Mouse (Mus musculus): ENCODE measurements around the gene Osbpl7. TPM values are rescaled to one million over a fixed set of nuclear protein-coding genes. Genes with fewer than 3 reads are reported as not detected.

Gene Osbpl7
- polyA plus RNA-seq, 1 experiment from 2014 or later = 6.6 TPM

- Histone ChIP-seq H3K27ac (no peak overlapping the region), H3K4me1 (replicated peaks; ENCODE audit: insufficient read depth, low read length) (0 out of 2 replicates have a peak, but pooled peaks cover 2% of the 10 kb centered on the region), H3K36me3 (ENCODE audit: insufficient read depth, low read length) (peaks cover 33% of the 10 kb centered on the region), H3K9ac (ENCODE audit: low read depth, low read length) (no peak overlapping the region), H3K9me3 (replicated peaks; ENCODE audit: low read length) (no peaks in the 10 kb centered on the region), H3K27me3 (ENCODE audit: insufficient read depth, low read length) (no peaks in the 10 kb centered on the region), H3K4me2 (ENCODE audit: low read length) (no peak overlapping the region), H3K4me3 (replicated peaks; ENCODE audit: low read depth, low read length) (no peak overlapping the region)
- ATAC-seq (replicated peaks; ENCODE audit: low FRiP score, low read depth) = no peak
- WGBS = 80% methylated on average over 3 of the region's 3 CpGs
- TF ChIP-seq CTCF (IDR thresholded peaks at IDR 0.05; ENCODE audit: low read depth) = peak; percentile 51
- no peak for DNase-seq (ENCODE audit: low spot score)
Measured at GRCm38 (mm10) chr11:97063921-97064295, 13.5 kb downstream of the Osbpl7 start.

GRCm38 (mm10) chr11:97065538-97066295 lies 15.3 kb downstream of the Osbpl7 start:
- Histone ChIP-seq H3K9ac (ENCODE audit: low read depth, low read length) (no peak overlapping the region), H3K4me3 (replicated peaks; ENCODE audit: low read depth, low read length) (no peak overlapping the region), H3K36me3 (ENCODE audit: insufficient read depth, low read length) (peaks cover 26% of the 10 kb centered on the region), H3K4me1 (replicated peaks; ENCODE audit: insufficient read depth, low read length) (0 out of 2 replicates have a peak, but pooled peaks cover 2% of the 10 kb centered on the region), H3K27me3 (ENCODE audit: insufficient read depth, low read length) (no peaks in the 10 kb centered on the region), H3K4me2 (ENCODE audit: low read length) (no peak overlapping the region), H3K9me3 (replicated peaks; ENCODE audit: low read length) (no peaks in the 10 kb centered on the region), H3K27ac (no peak overlapping the region)
- no peak for ATAC-seq (replicated peaks; ENCODE audit: low FRiP score, low read depth)
- WGBS = 86% methylated on average over 12 of the region's 12 CpGs
- TF ChIP-seq CTCF (IDR thresholded peaks at IDR 0.05; ENCODE audit: low read depth) = no peak
- DNase-seq (ENCODE audit: low spot score) = no peak

GRCm38 (mm10) chr11:97066656-97067360 lies 16.4 kb downstream of the Osbpl7 start:
- DNase-seq (ENCODE audit: low spot score) (no peak), ATAC-seq (replicated peaks; ENCODE audit: low FRiP score, low read depth) (no peak)
- H3K36me3 ChIP-seq (ENCODE audit: insufficient read depth, low read length) = peaks cover 17% of the 10 kb centered on the region; the same call in 1 of the 2 replicates
- H3K27ac ChIP-seq = no peak overlapping the region
- no peaks in the 10 kb centered on the region for H3K27me3 ChIP-seq (ENCODE audit: insufficient read depth, low read length)
- H3K9me3 ChIP-seq (replicated peaks; ENCODE audit: low read length) = no peaks in the 10 kb centered on the region
- 56% methylated on average over 22 of the region's 22 CpGs for whole genome bisulfite sequencing
- H3K9ac ChIP-seq (ENCODE audit: low read depth, low read length) = no peak overlapping the region
- no peak overlapping the region for H3K4me3 ChIP-seq (replicated peaks; ENCODE audit: low read depth, low read length)
- H3K4me2 ChIP-seq (ENCODE audit: low read length) = no peak overlapping the region
- 0 out of 2 replicates have a peak, but pooled peaks cover 2% of the 10 kb centered on the region for H3K4me1 ChIP-seq (replicated peaks; ENCODE audit: insufficient read depth, low read length)
- no peak for TF ChIP-seq CTCF (IDR thresholded peaks at IDR 0.05; ENCODE audit: low read depth)

GRCm38 (mm10) chr11:97069333-97069732 lies 18.9 kb downstream of the Osbpl7 start:
- ATAC-seq (replicated peaks; ENCODE audit: low FRiP score, low read depth) (no peak), DNase-seq (ENCODE audit: low spot score) (no peak)
- Histone ChIP-seq H3K4me2 (ENCODE audit: low read length) (no peak overlapping the region), H3K4me1 (replicated peaks; ENCODE audit: insufficient read depth, low read length) (no peaks in the 10 kb centered on the region), H3K36me3 (ENCODE audit: insufficient read depth, low read length) (peaks cover 17% of the 10 kb centered on the region; the same call in 1 of the 2 replicates), H3K9ac (ENCODE audit: low read depth, low read length) (no peak overlapping the region), H3K27me3 (ENCODE audit: insufficient read depth, low read length) (no peaks in the 10 kb centered on the region), H3K27ac (no peak overlapping the region), H3K4me3 (replicated peaks; ENCODE audit: low read depth, low read length) (no peak overlapping the region), H3K9me3 (replicated peaks; ENCODE audit: low read length) (no peaks in the 10 kb centered on the region)
- WGBS = 55% methylated on average over 1 of the region's 1 CpGs
- no peak for TF ChIP-seq CTCF (IDR thresholded peaks at IDR 0.05; ENCODE audit: low read depth)

GRCm38 (mm10) chr11:97069770-97070169 lies 19.3 kb downstream of the Osbpl7 start:
- ATAC-seq (replicated peaks; ENCODE audit: low FRiP score, low read depth) (no peak), DNase-seq (ENCODE audit: low spot score) (no peak)
- Histone ChIP-seq H3K27me3 (ENCODE audit: insufficient read depth, low read length) (no peaks in the 10 kb centered on the region), H3K4me1 (replicated peaks; ENCODE audit: insufficient read depth, low read length) (no peaks in the 10 kb centered on the region), H3K36me3 (ENCODE audit: insufficient read depth, low read length) (peaks cover 17% of the 10 kb centered on the region; the same call in 1 of the 2 replicates), H3K9ac (ENCODE audit: low read depth, low read length) (no peak overlapping the region), H3K9me3 (replicated peaks; ENCODE audit: low read length) (no peaks in the 10 kb centered on the region), H3K4me3 (replicated peaks; ENCODE audit: low read depth, low read length) (no peak overlapping the region), H3K27ac (no peak overlapping the region), H3K4me2 (ENCODE audit: low read length) (no peak overlapping the region)
- 83% methylated on average over 2 of the region's 2 CpGs for WGBS
- TF ChIP-seq CTCF (IDR thresholded peaks at IDR 0.05; ENCODE audit: low read depth) = no peak

GRCm38 (mm10) chr11:97071129-97071528 lies 20.7 kb downstream of the Osbpl7 start:
- peaks cover 17% of the 10 kb centered on the region; the same call in 1 of the 2 replicates for H3K36me3 ChIP-seq (ENCODE audit: insufficient read depth, low read length)
- ATAC-seq (replicated peaks; ENCODE audit: low FRiP score, low read depth) (no peak), DNase-seq (ENCODE audit: low spot score) (peak; percentile 12)
- no peaks in the 10 kb centered on the region for H3K4me1 ChIP-seq (replicated peaks; ENCODE audit: insufficient read depth, low read length)
- H3K9ac ChIP-seq (ENCODE audit: low read depth, low read length) = no peak overlapping the region
- H3K4me2 ChIP-seq (ENCODE audit: low read length) = no peak overlapping the region
- H3K9me3 ChIP-seq (replicated peaks; ENCODE audit: low read length) = no peaks in the 10 kb centered on the region
- WGBS = 57% methylated on average over 1 of the region's 1 CpGs
- H3K4me3 ChIP-seq (replicated peaks; ENCODE audit: low read depth, low read length) = no peak overlapping the region
- no peak overlapping the region for H3K27ac ChIP-seq
- TF ChIP-seq CTCF (IDR thresholded peaks at IDR 0.05; ENCODE audit: low read depth) = no peak
- H3K27me3 ChIP-seq (ENCODE audit: insufficient read depth, low read length) = no peaks in the 10 kb centered on the region
